Mouse (Mus musculus) bone marrow, adult 2 months (tissue): ENCODE results near the gene Pfdn5.

Experiments used
- CTCF ChIP-seq: fragments of 200-500 bp; IDR thresholded peaks from 2 replicates; pipeline ENCODE4 v1.5.1; 2011; ENCODE audit warnings: low read length, control low read depth; ENCODE audit not compliant: control insufficient read depth, insufficient read depth
- POLR2A ChIP-seq: fragments of 200-500 bp; IDR thresholded peaks from 2 replicates; pipeline ENCODE4 v1.6.1; 2011; ENCODE audit warnings: low read depth, mild to moderate bottlenecking, control low read depth, low read length, borderline replicate concordance; ENCODE audit not compliant: control insufficient read depth

DNA sequence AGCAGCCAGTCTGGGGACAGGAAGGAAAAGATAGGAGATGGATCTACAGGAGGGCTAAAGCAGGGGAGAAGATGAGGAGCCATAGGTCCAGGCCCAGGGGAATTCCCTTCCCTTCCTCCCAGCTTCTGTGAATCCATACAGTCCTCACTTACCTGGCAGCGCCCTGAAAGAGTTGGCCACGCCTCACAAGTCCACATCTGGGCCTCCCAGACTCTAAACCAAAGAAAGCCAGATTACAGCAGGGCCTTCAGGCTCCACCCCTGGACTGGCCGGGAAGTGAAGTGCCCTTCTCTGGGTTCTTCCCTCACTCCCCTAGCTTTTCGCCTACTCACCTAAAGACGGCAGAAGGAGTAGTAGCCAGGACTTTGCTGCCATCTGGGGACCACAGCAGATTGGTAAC, 13.7 kb downstream of the Pfdn5 start:
- no peak for TF ChIP-seq POLR2A
- no peak for TF ChIP-seq CTCF
